Mouse (Mus musculus) hindbrain, embryonic 14.5 days (tissue): ENCODE measurements at regions not wholly inside any gene's neighbourhood (a gene's known extent, or its start where the extent isn't known, plus 50 kb on each side); places are given as distances from the start of the nearest gene placed in this dataset.

Experiments used
- ATAC-seq: fragments of 200-750 bp; cut with Nextera tagmentation; 2 replicates; pipeline ENCODE4 v1.8.0; 2017; ENCODE audit warnings: moderate number of reproducible peaks, mild to moderate bottlenecking, moderate TSS enrichment, moderate library complexity; ENCODE audit not compliant: low FRiP score
- DNase-seq: peaks from one replicate; pipeline ENCODE4 v3.0.0-alpha.2; 2015; ENCODE audit warnings: low spot score
- H3K27ac ChIP-seq: fragments of 300-500 bp; sonication (generic); 2 replicates; pipeline ENCODE4 v1.5.1; 2014; ENCODE audit warnings: mild to moderate bottlenecking, moderate library complexity
- H3K27me3 ChIP-seq: fragments of 300-500 bp; sonication (generic); 2 replicates; pipeline ENCODE4 v1.6.1; 2014; ENCODE audit warnings: mild to moderate bottlenecking, low read length, mixed read lengths; ENCODE audit not compliant: control insufficient read depth, insufficient read depth
- H3K36me3 ChIP-seq: fragments of 300-500 bp; sonication (generic); replicated peaks from 2 replicates; pipeline ENCODE4 v1.6.1; 2014; ENCODE audit not compliant: control insufficient read depth, insufficient read depth
- H3K4me1 ChIP-seq: fragments of 300-500 bp; sonication (generic); replicated peaks from 2 replicates; pipeline ENCODE4 v1.6.1; 2014; ENCODE audit warnings: antibody characterized with exemption, low read length, mixed read lengths; ENCODE audit not compliant: control insufficient read depth, insufficient read depth
- H3K4me2 ChIP-seq: fragments of 300-500 bp; sonication (generic); replicated peaks from 2 replicates; pipeline ENCODE4 v1.6.1; 2014; ENCODE audit warnings: mild to moderate bottlenecking, moderate library complexity
- H3K4me3 ChIP-seq: fragments of 300-500 bp; sonication (generic); replicated peaks from 2 replicates; pipeline ENCODE4 v1.5.1; 2014; ENCODE audit warnings: mild to moderate bottlenecking, low read length
- H3K9ac ChIP-seq: fragments of 300-500 bp; sonication (generic); 2 replicates; pipeline ENCODE4 v1.6.1; 2014
- H3K9me3 ChIP-seq: fragments of 300-500 bp; sonication (generic); 2 replicates; pipeline ENCODE4 v1.6.1; 2016; ENCODE audit warnings: low read length; ENCODE audit not compliant: control insufficient read depth
- WGBS: fragments of 180-500 bp; shearing (Covaris S2); extraction: QIAGEN DNeasy Blood & Tissue Kit; methylation state at CpG from one replicate; pipeline ENCODE4 v1.1.7; 2014; 5-methylcytosine and 5-hydroxymethylcytosine counted together

- no peak overlapping the region for H3K4me3 ChIP-seq
- H3K27me3 ChIP-seq, result no peaks in the 10 kb centered on the region
- peaks cover 8% of the 10 kb centered on the region; the same call in 1 of the 2 replicates for H3K4me1 ChIP-seq
- no peaks in the 10 kb centered on the region for H3K36me3 ChIP-seq
- H3K27ac ChIP-seq, result no peak overlapping the region
- H3K9me3 ChIP-seq, result no peaks in the 10 kb centered on the region
- WGBS, result 100% methylated on average over 1 of the region's 1 CpGs
- ATAC-seq (no peak), DNase-seq (no peak)
- H3K9ac ChIP-seq, result no peak overlapping the region
- H3K4me2 ChIP-seq, result no peak overlapping the region
Measured at GRCm38 (mm10) chr9:59129252-59129651, 93.0 kb upstream of the Neo1 start.

DNA sequence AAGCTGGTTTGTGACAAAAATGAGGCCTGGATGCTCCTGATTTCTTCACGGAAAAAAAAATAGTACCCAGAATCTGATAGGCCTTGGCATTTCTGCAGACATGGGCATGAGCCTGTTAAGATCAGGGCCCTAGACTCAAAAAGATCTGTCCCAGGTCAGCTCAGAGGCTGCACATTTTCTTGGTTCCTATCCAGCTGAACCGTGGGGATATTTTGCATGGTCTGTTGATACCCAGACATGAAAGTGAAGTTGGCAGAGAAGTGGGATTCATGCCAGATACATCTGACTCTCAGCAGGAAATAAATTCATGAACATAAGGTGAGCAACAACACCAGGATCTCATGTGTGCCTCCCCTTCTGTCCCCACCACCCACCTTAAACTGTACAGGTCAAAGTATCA is 91.8 kb upstream of the Neo1 start:
- Histone ChIP-seq H3K4me3 (no peak overlapping the region), H3K27ac (no peak overlapping the region), H3K27me3 (no peaks in the 10 kb centered on the region), H3K4me2 (no peak overlapping the region), H3K9me3 (no peaks in the 10 kb centered on the region), H3K9ac (no peak overlapping the region), H3K36me3 (no peaks in the 10 kb centered on the region), H3K4me1 (0 out of 2 replicates have a peak, but pooled peaks cover 8% of the 10 kb centered on the region)
- 75% methylated on average over 2 of the region's 2 CpGs for WGBS
- ATAC-seq (no peak), DNase-seq (no peak)

DNA sequence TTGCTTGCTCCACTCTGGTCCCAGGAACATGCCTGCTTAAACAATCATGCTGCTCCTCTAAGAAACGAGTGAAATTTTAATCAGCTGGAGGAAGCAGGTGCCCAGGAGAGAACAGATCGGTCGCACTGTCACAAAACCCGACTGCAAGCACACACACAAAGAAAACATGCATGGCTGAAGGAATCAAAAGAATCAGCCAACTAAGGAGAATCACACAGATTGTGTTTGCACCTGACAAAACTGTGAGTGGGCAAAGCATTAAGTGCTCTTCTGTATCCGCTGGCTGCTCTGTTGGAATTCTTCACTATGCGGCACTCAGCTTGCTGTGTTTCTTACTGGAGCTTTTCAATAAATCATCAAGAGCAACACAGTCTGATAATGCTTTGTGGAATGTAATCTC is 89.6 kb upstream of the Neo1 start:
- H3K4me1 ChIP-seq, result 0 out of 2 replicates have a peak, but pooled peaks cover 8% of the 10 kb centered on the region
- no peak overlapping the region for H3K27ac ChIP-seq
- no peaks in the 10 kb centered on the region for H3K36me3 ChIP-seq
- no peak overlapping the region for H3K4me3 ChIP-seq
- no peaks in the 10 kb centered on the region for H3K27me3 ChIP-seq
- no peak overlapping the region for H3K4me2 ChIP-seq
- DNase-seq (no peak), ATAC-seq (no peak)
- no peak overlapping the region for H3K9ac ChIP-seq
- WGBS, result 52% methylated on average over 6 of the region's 6 CpGs
- H3K9me3 ChIP-seq, result no peaks in the 10 kb centered on the region

GRCm38 (mm10) chr9:59116561-59116960 is 80.3 kb upstream of the Neo1 start:
- no peaks in the 10 kb centered on the region for H3K36me3 ChIP-seq
- H3K9me3 ChIP-seq, result no peaks in the 10 kb centered on the region
- H3K4me1 ChIP-seq, result no peaks in the 10 kb centered on the region
- H3K4me3 ChIP-seq, result no peak overlapping the region
- 46% methylated on average over 2 of the region's 2 CpGs for WGBS
- no peaks in the 10 kb centered on the region for H3K27me3 ChIP-seq
- no peak overlapping the region for H3K4me2 ChIP-seq
- ATAC-seq (no peak), DNase-seq (no peak)
- H3K27ac ChIP-seq, result no peak overlapping the region
- H3K9ac ChIP-seq, result no peak overlapping the region

GRCm38 (mm10) chr9:59113859-59114258 is 77.6 kb upstream of the Neo1 start:
- no peak overlapping the region for H3K4me2 ChIP-seq
- no peaks in the 10 kb centered on the region for H3K4me1 ChIP-seq
- no peaks in the 10 kb centered on the region for H3K27me3 ChIP-seq
- no peak for ATAC-seq
- no peaks in the 10 kb centered on the region for H3K9me3 ChIP-seq
- 50% methylated on average over 4 of the region's 4 CpGs for WGBS
- H3K9ac ChIP-seq, result no peak overlapping the region
- no peak overlapping the region for H3K27ac ChIP-seq
- no peaks in the 10 kb centered on the region for H3K36me3 ChIP-seq
- DNase-seq, result no peak
- no peak overlapping the region for H3K4me3 ChIP-seq

- DNase-seq, result no peak
- Histone ChIP-seq H3K4me1 (no peaks in the 10 kb centered on the region; the same call in 1 of the 2 replicates), H3K27ac (no peak overlapping the region), H3K4me2 (no peak overlapping the region), H3K9ac (no peak overlapping the region), H3K4me3 (no peak overlapping the region), H3K36me3 (no peaks in the 10 kb centered on the region), H3K27me3 (no peaks in the 10 kb centered on the region), H3K9me3 (no peaks in the 10 kb centered on the region)
- ATAC-seq, result no peak
- WGBS, result 91% methylated on average over 5 of the region's 5 CpGs
Measured at GRCm38 (mm10) chr9:59099738-59100137, 63.5 kb upstream of the Neo1 start.

GRCm38 (mm10) chr9:59097564-59097963 is 61.3 kb upstream of the Neo1 start:
- Histone ChIP-seq H3K27me3 (no peaks in the 10 kb centered on the region), H3K9ac (no peak overlapping the region), H3K4me3 (no peak overlapping the region), H3K36me3 (no peaks in the 10 kb centered on the region), H3K4me2 (no peak overlapping the region), H3K9me3 (no peaks in the 10 kb centered on the region), H3K27ac (no peak overlapping the region), H3K4me1 (no peaks in the 10 kb centered on the region; the same call in 1 of the 2 replicates)
- ATAC-seq, result no peak
- no peak for DNase-seq
- WGBS, result 57% methylated on average over 4 of the region's 4 CpGs

- Histone ChIP-seq H3K9me3 (no peaks in the 10 kb centered on the region), H3K4me2 (no peak overlapping the region), H3K36me3 (no peaks in the 10 kb centered on the region), H3K4me1 (no peaks in the 10 kb centered on the region; the same call in 1 of the 2 replicates), H3K27me3 (no peaks in the 10 kb centered on the region), H3K9ac (no peak overlapping the region), H3K4me3 (no peak overlapping the region), H3K27ac (no peak overlapping the region)
- DNase-seq (no peak), ATAC-seq (no peak)
- WGBS, result 62% methylated on average over 12 of the region's 12 CpGs
Measured at GRCm38 (mm10) chr9:59096551-59097268, 60.5 kb upstream of the Neo1 start.

GRCm38 (mm10) chr9:59095626-59096025 is 59.4 kb upstream of the Neo1 start:
- H3K27ac ChIP-seq, result no peak overlapping the region
- 51% methylated on average over 7 of the region's 7 CpGs for WGBS
- ATAC-seq (no peak), DNase-seq (peak; percentile 59)
- no peaks in the 10 kb centered on the region for H3K36me3 ChIP-seq
- no peak overlapping the region for H3K4me2 ChIP-seq
- H3K4me3 ChIP-seq, result no peak overlapping the region
- H3K9me3 ChIP-seq, result no peaks in the 10 kb centered on the region
- no peaks in the 10 kb centered on the region; the same call in 1 of the 2 replicates for H3K4me1 ChIP-seq
- H3K9ac ChIP-seq, result no peak overlapping the region
- no peaks in the 10 kb centered on the region for H3K27me3 ChIP-seq

- ATAC-seq, result no peak
- 77% methylated on average over 4 of the region's 4 CpGs for WGBS
- Histone ChIP-seq H3K4me2 (no peak overlapping the region), H3K27me3 (no peaks in the 10 kb centered on the region), H3K4me1 (no peaks in the 10 kb centered on the region; the same call in 1 of the 2 replicates), H3K36me3 (no peaks in the 10 kb centered on the region), H3K9me3 (no peaks in the 10 kb centered on the region), H3K9ac (no peak overlapping the region), H3K4me3 (no peak overlapping the region), H3K27ac (no peak overlapping the region)
- no peak for DNase-seq
Measured at GRCm38 (mm10) chr9:59094106-59094505, 57.9 kb upstream of the Neo1 start.
